Mouse (Mus musculus) bone marrow macrophage, adult 2 months (primary cell): ENCODE results near the gene Dohh.

Source experiments
- CTCF ChIP-seq: IDR thresholded peaks from 2 replicates; pipeline ENCODE4 v1.5.1; 2012; ENCODE audit warnings: low read depth, mild to moderate bottlenecking, low read length, moderate library complexity
- POLR2A ChIP-seq: IDR thresholded peaks from 2 replicates; pipeline ENCODE4 v1.6.1; 2012; ENCODE audit warnings: mild to moderate bottlenecking, low read depth, low read length, borderline replicate concordance

GRCm38 (mm10) chr10:81377362-81377664 is 6.9 kb upstream of the Dohh start:
- no peak for TF ChIP-seq CTCF
- no peak for TF ChIP-seq POLR2A
